Mouse (Mus musculus) G1E (cell line): ENCODE results near the gene Tgm1.

Source experiments
- CTCF ChIP-seq: IDR thresholded peaks from 2 replicates; pipeline ENCODE4 v1.5.1; 2012; ENCODE audit warnings: low read depth, low read length, inconsistent platforms, mixed read lengths
- GATA1 ChIP-seq: IDR thresholded peaks from 2 replicates; pipeline ENCODE4 v1.6.1; 2012; ENCODE audit warnings: borderline replicate concordance, low read length, inconsistent platforms, mixed read lengths
- POLR2AphosphoS5 ChIP-seq: IDR thresholded peaks from 2 replicates; pipeline ENCODE4 v1.6.1; 2012; ENCODE audit warnings: low read depth, low read length, inconsistent platforms; ENCODE audit not compliant: insufficient replicate concordance
- TAL1 ChIP-seq: conservative IDR thresholded peaks from 2 replicates; pipeline ENCODE4 v1.6.1; 2012; ENCODE audit warnings: low read depth, low read length, inconsistent platforms, mixed read lengths

DNA sequence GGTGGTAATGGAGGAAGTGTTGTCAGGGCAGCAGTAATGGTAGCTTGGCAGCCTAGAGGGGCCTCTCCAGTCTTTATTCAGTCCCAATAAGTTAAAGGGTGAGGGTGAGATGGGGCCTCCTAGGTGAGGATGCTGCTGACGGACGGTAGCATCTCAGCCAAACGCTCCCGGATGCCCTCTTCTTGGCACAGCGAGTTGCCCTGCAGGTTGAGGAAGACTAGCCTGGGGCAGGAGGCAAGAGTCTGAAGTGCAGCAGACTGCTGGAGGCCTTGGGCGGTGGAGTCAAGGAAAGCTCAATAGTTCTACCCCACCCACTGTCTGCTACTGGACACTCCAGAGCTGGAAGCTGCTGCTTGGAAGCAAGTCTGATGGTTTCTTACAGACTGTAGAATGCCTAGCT lies 2.5 kb upstream of the Tgm1 start:
- TF ChIP-seq CTCF = no peak
- TF ChIP-seq GATA1 = no peak
- TF ChIP-seq TAL1 = no peak
- TF ChIP-seq POLR2AphosphoS5 = no peak
